Mouse (Mus musculus): ENCODE data around the gene Kpna6.

The Kpna6 gene

GRCm38 (mm10) chr4:129648656-129649055 lies 23.9 kb downstream of the Kpna6 start:
- no peak for DNase-seq (ENCODE audit: low spot score)

- no peak for DNase-seq (ENCODE audit: low spot score)
These were observed 27.4 kb downstream of the Kpna6 start for GRCm38 (mm10) chr4:129645204-129645603.

GRCm38 (mm10) chr4:129641756-129642155 lies 30.8 kb downstream of the Kpna6 start:
- DNase-seq (ENCODE audit: low spot score): no peak

- peak; percentile 98 for DNase-seq (ENCODE audit: low spot score)
These were observed 31.7 kb downstream of the Kpna6 start, which contains the start of gene Txlna for GRCm38 (mm10) chr4:129640638-129641467. TSS of gene Txlna (minus strand) at chr4:129641065.

GRCm38 (mm10) chr4:129640101-129640637 lies 32.4 kb downstream of the Kpna6 start:
- peak; percentile 53 for DNase-seq (ENCODE audit: low spot score)

GRCm38 (mm10) chr4:129639221-129639620 lies 33.3 kb downstream of the Kpna6 start:
- no peak for DNase-seq (ENCODE audit: low spot score)

- DNase-seq (ENCODE audit: low spot score): no peak
These were observed 38.7 kb downstream of the Kpna6 start for GRCm38 (mm10) chr4:129633852-129634251.

GRCm38 (mm10) chr4:129631867-129632266 lies 40.7 kb downstream of the Kpna6 start:
- no peak for DNase-seq (ENCODE audit: low spot score)

- no peak for DNase-seq (ENCODE audit: low spot score)
These were observed 41.6 kb downstream of the Kpna6 start for GRCm38 (mm10) chr4:129630944-129631343.

GRCm38 (mm10) chr4:129626035-129626434 lies 46.5 kb downstream of the Kpna6 start:
- no peak for DNase-seq (ENCODE audit: low spot score)

GRCm38 (mm10) chr4:129625496-129625895 lies 47.1 kb downstream of the Kpna6 start:
- no peak for DNase-seq (ENCODE audit: low spot score)

- DNase-seq (ENCODE audit: low spot score): peak; percentile 62
These were observed 47.6 kb downstream of the Kpna6 start for GRCm38 (mm10) chr4:129625029-129625370.

GRCm38 (mm10) chr4:129624281-129625028 lies 48.1 kb downstream of the Kpna6 start:
- peak; percentile 93 for DNase-seq (ENCODE audit: low spot score)

- peak; percentile 64 for DNase-seq (ENCODE audit: low spot score)
These were observed 48.9 kb downstream of the Kpna6 start, which contains the start of gene Ccdc28b for GRCm38 (mm10) chr4:129623681-129624091. TSS of gene Ccdc28b (minus strand) at chr4:129623947.

GRCm38 (mm10) chr4:129622803-129623535 lies 49.6 kb downstream of the Kpna6 start:
- no peak for DNase-seq (ENCODE audit: low spot score)

- no peak for DNase-seq (ENCODE audit: low spot score)
These were observed 50.3 kb downstream of the Kpna6 start for GRCm38 (mm10) chr4:129622120-129622802.

GRCm38 (mm10) chr4:129621283-129621841 lies 51.2 kb downstream of the Kpna6 start:
- peak; percentile 73 for DNase-seq (ENCODE audit: low spot score)

- DNase-seq (ENCODE audit: low spot score): no peak
These were observed 51.9 kb downstream of the Kpna6 start for GRCm38 (mm10) chr4:129620419-129621282.

- DNase-seq (ENCODE audit: low spot score): peak; percentile 97
These were observed 53.5 kb downstream of the Kpna6 start, which contains the start of gene Iqcc for GRCm38 (mm10) chr4:129618786-129619691. TSS of gene Iqcc (minus strand) at chr4:129619099.

Measured in lung, postnatal 25 days (tissue).